Mouse (Mus musculus): ENCODE measurements around the gene Tnk1. TPM values are rescaled to one million over a fixed set of nuclear protein-coding genes. Genes with fewer than 3 reads are reported as not detected.

Gene Tnk1
- polyA plus RNA-seq, 1 experiment from 2014 or later = 10.8 TPM

DNA sequence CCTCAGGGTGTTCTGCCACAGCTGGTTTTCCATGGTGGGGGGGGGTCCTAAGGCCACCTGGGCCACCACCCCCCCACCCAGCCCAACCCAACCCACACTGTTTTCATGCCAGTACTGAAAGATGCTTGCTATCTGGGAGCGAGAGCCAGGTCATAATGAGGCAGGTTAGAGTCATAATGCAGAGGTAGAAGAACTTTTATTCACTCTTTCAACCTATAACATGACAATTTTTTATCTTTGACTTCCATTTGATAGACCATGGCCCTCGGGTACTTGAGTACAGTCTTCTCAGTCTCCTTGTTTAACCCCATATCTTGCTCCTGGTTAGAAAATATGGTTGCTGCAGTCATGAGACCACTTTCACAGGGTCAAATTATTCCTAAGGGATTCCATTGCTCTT lies 40.2 kb downstream of the Tnk1 start, which contains the start of gene Spem2:
Gene Spem2, minus strand, starts transcription at position 101 of the 400 bp plus-strand sequence.
- 69% methylated on average over 2 of the region's 2 CpGs for WGBS
- H3K27ac ChIP-seq (ENCODE audit: low read length) = no peak within 1 kb of the TSS
- ATAC-seq (ENCODE audit: low read depth) = no peak

DNA sequence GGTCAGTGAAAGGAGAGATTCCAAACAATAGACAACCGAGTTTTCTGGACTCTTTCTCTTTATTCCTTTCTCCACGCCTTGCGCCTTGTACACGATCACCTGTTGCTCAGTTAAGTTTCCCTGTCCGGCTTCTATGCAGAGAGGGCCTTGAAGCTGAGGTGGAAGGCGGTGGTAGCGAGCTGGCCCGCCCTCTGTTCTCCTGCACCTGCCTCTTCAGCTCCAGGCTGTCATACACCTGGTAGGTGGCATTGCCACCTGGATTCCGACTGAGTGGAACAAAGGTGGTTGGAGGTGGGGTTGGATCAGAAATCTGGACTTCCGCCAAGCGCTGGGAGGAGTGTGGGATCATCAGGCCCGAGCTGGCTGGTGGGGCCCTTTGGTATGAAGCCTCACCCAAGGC lies 42.0 kb downstream of the Tnk1 start:
- Histone ChIP-seq H3K4me2 (ENCODE audit: low read depth, low read length) (no peak overlapping the region), H3K4me1 (replicated peaks; ENCODE audit: control insufficient read depth, insufficient read depth, low read length) (no peaks in the 10 kb centered on the region), H3K9me3 (ENCODE audit: control insufficient read depth, low read length) (0 out of 2 replicates have a peak, but pooled peaks cover 2% of the 10 kb centered on the region), H3K36me3 (ENCODE audit: control insufficient read depth, insufficient read depth, low read length) (no peaks in the 10 kb centered on the region), H3K27ac (ENCODE audit: low read length) (no peak overlapping the region), H3K9ac (ENCODE audit: low read length) (no peak overlapping the region), H3K27me3 (ENCODE audit: control insufficient read depth, insufficient read depth, low read depth, low read length) (no peaks in the 10 kb centered on the region), H3K4me3 (ENCODE audit: low read length) (no peak overlapping the region)
- ATAC-seq (ENCODE audit: low read depth) = no peak
- WGBS = 85% methylated on average over 12 of the region's 12 CpGs

More for the DNA sequence above, 40.2 kb downstream of the Tnk1 start, which contains the start of gene Spem2:
- H3K4me1 ChIP-seq (replicated peaks; ENCODE audit: control insufficient read depth, insufficient read depth, low read length) = no peaks in the 10 kb centered on the region
- H3K9me3 ChIP-seq (ENCODE audit: control insufficient read depth, low read length) = 0 out of 2 replicates have a peak, but pooled peaks cover 2% of the 10 kb centered on the region
- no peaks in the 10 kb centered on the region for H3K36me3 ChIP-seq (ENCODE audit: control insufficient read depth, insufficient read depth, low read length)
- H3K27me3 ChIP-seq (ENCODE audit: control insufficient read depth, insufficient read depth, low read depth, low read length) = no peaks in the 10 kb centered on the region
- no peak within 1 kb of the TSS for H3K4me3 ChIP-seq (ENCODE audit: low read length)
- no peak within 1 kb of the TSS for H3K4me2 ChIP-seq (ENCODE audit: low read depth, low read length)
- no peak within 1 kb of the TSS for H3K9ac ChIP-seq (ENCODE audit: low read length)

DNA sequence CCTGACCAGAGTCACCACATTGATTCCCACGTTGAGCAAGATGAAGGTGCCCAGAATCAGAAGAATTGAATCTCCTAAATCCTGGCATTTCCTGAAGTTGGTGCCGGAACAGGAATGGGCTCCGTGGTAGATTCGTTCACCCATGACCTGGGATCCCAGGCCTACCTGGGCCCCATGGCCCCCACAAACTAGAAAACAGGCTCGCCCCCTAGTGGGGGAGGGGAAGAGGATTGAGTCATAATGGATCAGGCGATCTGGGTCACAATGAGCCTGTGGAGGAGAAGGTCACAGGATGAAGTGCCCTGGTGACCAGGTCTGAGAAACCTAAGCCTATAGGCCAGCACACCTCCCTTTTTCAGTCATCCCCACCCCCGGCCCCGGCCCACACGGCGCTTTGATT lies 43.4 kb downstream of the Tnk1 start, which contains the start of gene Gm39566:
Gene Gm39566, minus strand, starts transcription at position 144 of the 400 bp plus-strand sequence.
- Histone ChIP-seq H3K36me3 (ENCODE audit: control insufficient read depth, insufficient read depth, low read length) (no peaks in the 10 kb centered on the region), H3K27me3 (ENCODE audit: control insufficient read depth, insufficient read depth, low read depth, low read length) (no peaks in the 10 kb centered on the region), H3K4me3 (ENCODE audit: low read length) (no peak within 1 kb of the TSS), H3K9ac (ENCODE audit: low read length) (no peak within 1 kb of the TSS), H3K9me3 (ENCODE audit: control insufficient read depth, low read length) (0 out of 2 replicates have a peak, but pooled peaks cover 2% of the 10 kb centered on the region), H3K4me2 (ENCODE audit: low read depth, low read length) (no peak within 1 kb of the TSS), H3K27ac (ENCODE audit: low read length) (no peak within 1 kb of the TSS), H3K4me1 (replicated peaks; ENCODE audit: control insufficient read depth, insufficient read depth, low read length) (no peaks in the 10 kb centered on the region)
- 65% methylated on average over 10 of the region's 10 CpGs for WGBS
- ATAC-seq (ENCODE audit: low read depth) = no peak

DNA sequence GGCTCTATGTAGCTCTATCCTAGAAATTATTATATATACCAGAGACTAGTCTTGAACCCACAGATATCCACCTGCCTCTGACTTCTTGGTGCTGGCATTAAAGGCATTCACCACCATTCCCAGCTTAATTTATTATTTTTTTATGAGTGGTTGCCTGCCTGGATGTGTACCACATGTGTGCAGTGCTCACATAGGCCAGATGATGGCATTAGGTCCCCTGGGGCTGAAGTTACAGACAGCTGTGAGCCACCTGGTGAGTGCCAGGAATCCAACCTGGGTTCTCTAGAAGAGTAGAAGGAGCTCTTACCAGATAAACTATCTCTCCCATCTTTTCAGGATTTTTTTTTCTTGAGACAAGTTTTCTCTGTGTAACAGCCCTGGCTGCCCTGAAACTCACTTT lies 48.2 kb downstream of the Tnk1 start:
- Histone ChIP-seq H3K4me1 (replicated peaks; ENCODE audit: control insufficient read depth, insufficient read depth, low read length) (no peaks in the 10 kb centered on the region), H3K4me2 (ENCODE audit: low read depth, low read length) (no peak overlapping the region), H3K27me3 (ENCODE audit: control insufficient read depth, insufficient read depth, low read depth, low read length) (peaks cover 4% of the 10 kb centered on the region; the same call in 1 of the 2 replicates), H3K9ac (ENCODE audit: low read length) (no peak overlapping the region), H3K9me3 (ENCODE audit: control insufficient read depth, low read length) (peaks cover 3% of the 10 kb centered on the region; the same call in 1 of the 2 replicates), H3K4me3 (ENCODE audit: low read length) (no peak overlapping the region), H3K27ac (ENCODE audit: low read length) (no peak overlapping the region), H3K36me3 (ENCODE audit: control insufficient read depth, insufficient read depth, low read length) (no peaks in the 10 kb centered on the region)
- ATAC-seq (ENCODE audit: low read depth) = no peak

DNA sequence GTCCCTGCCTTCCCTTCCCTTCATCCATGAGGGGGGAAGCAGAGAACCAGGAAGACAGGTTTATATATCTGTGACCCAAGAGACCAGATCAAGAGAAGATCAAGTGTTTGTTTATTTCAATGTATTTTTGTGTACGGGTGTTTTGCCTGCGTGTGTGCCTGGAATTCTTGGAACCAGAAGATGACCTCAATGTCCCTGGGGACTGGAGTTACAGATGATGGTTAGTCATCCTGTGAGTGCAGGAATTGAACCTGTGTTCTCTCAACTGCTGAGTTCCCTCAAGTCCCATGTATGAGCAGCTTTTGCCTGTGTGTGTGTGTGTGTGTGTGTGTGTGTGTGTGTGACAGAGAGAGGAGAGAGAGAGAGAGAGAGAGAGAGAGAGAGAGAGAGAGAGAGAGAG lies 50.9 kb downstream of the Tnk1 start:
- no peak overlapping the region for H3K4me3 ChIP-seq (ENCODE audit: low read length)
- ATAC-seq (ENCODE audit: low read depth) = no peak

DNA sequence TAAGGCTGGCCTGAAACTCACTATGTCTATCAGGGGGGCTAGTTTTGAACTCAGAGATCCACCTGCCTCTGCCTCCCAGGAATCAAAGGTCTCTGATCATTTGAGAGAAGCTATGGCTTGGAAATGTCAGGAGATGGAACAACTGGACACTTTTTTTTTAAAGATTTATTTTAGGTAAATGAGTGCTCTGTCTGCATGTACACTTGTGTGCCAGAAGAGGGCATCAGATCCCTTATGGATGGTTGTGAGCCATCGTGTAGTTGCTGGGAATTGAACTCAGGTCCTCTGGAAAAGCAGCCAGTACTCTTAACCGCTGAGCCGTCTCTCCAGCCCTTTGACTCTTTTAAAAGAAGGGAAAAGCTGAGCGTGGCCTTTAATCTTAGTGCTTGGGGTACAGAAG lies 52.2 kb downstream of the Tnk1 start:
- 71% methylated on average over 4 of the region's 4 CpGs for WGBS

More for the DNA sequence above, 50.9 kb downstream of the Tnk1 start:
- H3K9ac ChIP-seq (ENCODE audit: low read length) = no peak overlapping the region
- H3K27ac ChIP-seq (ENCODE audit: low read length) = no peak overlapping the region
- no peak overlapping the region for H3K4me2 ChIP-seq (ENCODE audit: low read depth, low read length)
- H3K36me3 ChIP-seq (ENCODE audit: control insufficient read depth, insufficient read depth, low read length) = no peaks in the 10 kb centered on the region
- H3K4me1 ChIP-seq (replicated peaks; ENCODE audit: control insufficient read depth, insufficient read depth, low read length) = peaks cover 21% of the 10 kb centered on the region
- peaks cover 3% of the 10 kb centered on the region; the same call in 1 of the 2 replicates for H3K9me3 ChIP-seq (ENCODE audit: control insufficient read depth, low read length)
- WGBS = 67% methylated on average over 2 of the region's 2 CpGs
- H3K27me3 ChIP-seq (ENCODE audit: control insufficient read depth, insufficient read depth, low read depth, low read length) = peaks cover 19% of the 10 kb centered on the region

DNA sequence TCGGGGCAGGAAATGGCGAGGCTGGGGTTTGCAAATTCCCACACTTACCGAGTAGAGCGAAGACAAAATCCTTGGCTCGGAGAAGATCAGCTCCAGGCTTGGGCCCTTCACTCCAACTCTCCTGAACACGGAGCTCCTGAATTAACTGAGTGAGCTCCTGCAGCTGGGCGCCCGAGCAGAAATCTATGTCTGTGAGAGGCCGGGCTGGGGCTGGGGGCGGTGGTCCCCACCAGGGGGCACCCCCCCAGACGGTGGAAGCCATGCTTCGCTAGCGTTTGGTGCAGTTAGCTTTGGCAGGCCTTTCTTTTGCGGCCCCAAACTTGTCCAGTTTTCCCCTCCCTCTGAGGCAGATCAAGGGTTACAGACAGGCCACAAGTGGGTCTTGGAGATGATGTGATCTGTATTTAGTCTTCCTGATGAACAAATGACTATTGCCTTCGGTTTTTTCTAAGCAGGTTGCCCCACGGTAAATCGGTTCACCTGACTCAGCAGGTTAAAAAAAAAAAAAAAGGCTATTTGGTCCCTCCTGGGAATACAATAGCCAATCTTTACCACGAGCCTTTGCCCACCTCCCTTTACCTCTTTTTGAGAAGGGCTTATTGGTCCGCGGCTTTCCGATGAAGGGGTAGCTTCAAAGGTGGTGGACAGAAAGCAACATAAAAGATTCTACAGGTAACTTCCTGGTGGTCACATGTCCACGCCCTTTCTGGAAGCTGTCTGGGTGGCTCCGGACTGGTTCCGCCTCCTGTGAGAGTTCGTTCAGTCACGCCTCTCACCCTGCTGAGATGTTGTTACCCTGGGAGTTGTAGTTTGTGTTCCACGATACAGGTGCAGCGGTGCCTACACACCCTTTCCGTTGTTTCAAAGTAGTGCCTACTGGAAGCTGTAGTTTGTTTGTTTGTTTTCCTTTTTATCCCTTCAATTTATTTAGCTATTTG lies 53.3 kb downstream of the Tnk1 start, which contains the start of gene Tmem102:
Gene Tmem102, minus strand, starts transcription at position 653 of the 938 bp plus-strand sequence.
- WGBS = 10% methylated on average over 29 of the region's 29 CpGs
- no peaks in the 10 kb centered on the region for H3K36me3 ChIP-seq (ENCODE audit: control insufficient read depth, insufficient read depth, low read length)
- H3K4me3 ChIP-seq (ENCODE audit: low read length) = peak within 1 kb of the TSS; percentile 66
- ATAC-seq (ENCODE audit: low read depth) = no peak
- H3K4me2 ChIP-seq (ENCODE audit: low read depth, low read length) = peak within 1 kb of the TSS; percentile 98
- peaks cover 30% of the 10 kb centered on the region for H3K27me3 ChIP-seq (ENCODE audit: control insufficient read depth, insufficient read depth, low read depth, low read length)
- H3K9ac ChIP-seq (ENCODE audit: low read length) = peak within 1 kb of the TSS; percentile 75
- H3K9me3 ChIP-seq (ENCODE audit: control insufficient read depth, low read length) = peaks cover 3% of the 10 kb centered on the region; the same call in 1 of the 2 replicates
- H3K4me1 ChIP-seq (replicated peaks; ENCODE audit: control insufficient read depth, insufficient read depth, low read length) = peaks cover 39% of the 10 kb centered on the region
- no peak within 1 kb of the TSS for H3K27ac ChIP-seq (ENCODE audit: low read length)

More for the DNA sequence above, 52.2 kb downstream of the Tnk1 start:
- Histone ChIP-seq H3K27me3 (ENCODE audit: control insufficient read depth, insufficient read depth, low read depth, low read length) (peaks cover 28% of the 10 kb centered on the region), H3K4me3 (ENCODE audit: low read length) (no peak overlapping the region), H3K4me1 (replicated peaks; ENCODE audit: control insufficient read depth, insufficient read depth, low read length) (peaks cover 28% of the 10 kb centered on the region), H3K4me2 (ENCODE audit: low read depth, low read length) (no peak overlapping the region), H3K36me3 (ENCODE audit: control insufficient read depth, insufficient read depth, low read length) (no peaks in the 10 kb centered on the region), H3K9ac (ENCODE audit: low read length) (no peak overlapping the region), H3K9me3 (ENCODE audit: control insufficient read depth, low read length) (peaks cover 3% of the 10 kb centered on the region; the same call in 1 of the 2 replicates), H3K27ac (ENCODE audit: low read length) (no peak overlapping the region)
- no peak for ATAC-seq (ENCODE audit: low read depth)

DNA sequence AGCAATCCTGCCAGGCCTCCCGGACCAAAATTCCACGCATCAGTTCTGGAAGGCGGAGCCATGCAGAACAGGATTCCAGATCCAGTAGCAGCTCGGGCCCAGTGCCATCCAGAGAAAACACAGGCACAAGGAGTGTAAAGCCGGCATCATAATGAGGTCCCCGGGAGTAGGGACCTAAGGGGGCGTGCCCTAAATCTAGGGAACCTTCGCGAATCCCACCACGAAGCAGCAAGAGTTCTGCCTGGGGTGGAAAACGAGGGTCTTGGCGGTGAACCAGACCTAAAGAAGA lies 53.9 kb downstream of the Tnk1 start:
- Histone ChIP-seq H3K36me3 (ENCODE audit: control insufficient read depth, insufficient read depth, low read length) (no peaks in the 10 kb centered on the region), H3K4me2 (ENCODE audit: low read depth, low read length) (peak overlapping the region; percentile 98), H3K4me1 (replicated peaks; ENCODE audit: control insufficient read depth, insufficient read depth, low read length) (peaks cover 45% of the 10 kb centered on the region), H3K27ac (ENCODE audit: low read length) (no peak overlapping the region), H3K9ac (ENCODE audit: low read length) (peak overlapping the region; percentile 75), H3K4me3 (ENCODE audit: low read length) (peak overlapping the region; percentile 66), H3K9me3 (ENCODE audit: control insufficient read depth, low read length) (peaks cover 3% of the 10 kb centered on the region; the same call in 1 of the 2 replicates), H3K27me3 (ENCODE audit: control insufficient read depth, insufficient read depth, low read depth, low read length) (peaks cover 31% of the 10 kb centered on the region)
- no peak for ATAC-seq (ENCODE audit: low read depth)
- WGBS = 8% methylated on average over 12 of the region's 12 CpGs

Data from lung, embryonic 16.5 days (tissue).